Mouse (Mus musculus): ENCODE data around the gene Ssbp1. TPM values are rescaled to one million over a fixed set of nuclear protein-coding genes. Genes with fewer than 3 reads are reported as not detected.
A peak's percentile ranks its signal among the peaks of the same experiment; 100 is the strongest.

Ssbp1 gene
- total RNA-seq (2021), result 10 to 100 TPM; 47.4 to 48.1 TPM
- long read RNA-seq, experiment 1, full-length matches to known transcripts, result 126 of 223 reads
- long read RNA-seq, experiment 1, partial matches to known transcripts, result 83 of 223 reads
- long read RNA-seq, experiment 1, other reads (novel, unspliced or antisense), result 14 of 223 reads
- long read RNA-seq, experiment 2, full-length matches to known transcripts, result 47 of 88 reads
- long read RNA-seq, experiment 2, partial matches to known transcripts, result 40 of 88 reads
- long read RNA-seq, experiment 2, other reads (novel, unspliced or antisense), result 1 of 88 reads

- DNase-seq, result peak; percentile 92 to 93
Observed at GRCm38 (mm10) chr6:40470916-40471719, at the start of gene Ssbp1. Ssbp1 (plus strand) TSS chr6:40471352.

- no peak for DNase-seq
Observed at GRCm38 (mm10) chr6:40423013-40423412, 48.1 kb upstream of the Ssbp1 start.

GRCm38 (mm10) chr6:40423774-40424173 lies 47.4 kb upstream of the Ssbp1 start:
- DNase-seq, result peak; percentile 22 to 59

- no peak for DNase-seq
Observed at GRCm38 (mm10) chr6:40427441-40427840, 43.7 kb upstream of the Ssbp1 start.

- DNase-seq, result no peak
Observed at GRCm38 (mm10) chr6:40428696-40429095, 42.5 kb upstream of the Ssbp1 start.

- no peak for DNase-seq
Observed at GRCm38 (mm10) chr6:40429521-40429931, 41.6 kb upstream of the Ssbp1 start.

- no peak for DNase-seq
Observed at GRCm38 (mm10) chr6:40430251-40430650, 40.9 kb upstream of the Ssbp1 start.

- no peak for DNase-seq
Observed at GRCm38 (mm10) chr6:40430878-40431277, 40.3 kb upstream of the Ssbp1 start.

GRCm38 (mm10) chr6:40431356-40431755 lies 39.8 kb upstream of the Ssbp1 start:
- peak; percentile 7 to 12 for DNase-seq

GRCm38 (mm10) chr6:40431812-40432211 lies 39.3 kb upstream of the Ssbp1 start:
- DNase-seq, result no peak

GRCm38 (mm10) chr6:40432346-40433275 lies 38.5 kb upstream of the Ssbp1 start:
- no peak for DNase-seq

- DNase-seq, result no peak
Observed at GRCm38 (mm10) chr6:40434697-40435096, 36.5 kb upstream of the Ssbp1 start.

- peak; percentile 62 to 67 for DNase-seq
Observed at GRCm38 (mm10) chr6:40435151-40436046, 35.8 kb upstream of the Ssbp1 start.

- peak; percentile 93 to 96 for DNase-seq
Observed at GRCm38 (mm10) chr6:40436047-40436483, 35.1 kb upstream of the Ssbp1 start, which contains the start of gene E330009J07Rik. E330009J07Rik (minus strand) TSS chr6:40436135.

- no peak for DNase-seq
Observed at GRCm38 (mm10) chr6:40438936-40439335, 32.2 kb upstream of the Ssbp1 start, which contains the start of gene Wee2. Wee2 (plus strand) TSS chr6:40439088.

GRCm38 (mm10) chr6:40439731-40440130 lies 31.4 kb upstream of the Ssbp1 start:
- DNase-seq, result no peak

- DNase-seq, result no peak
Observed at GRCm38 (mm10) chr6:40441276-40441675, 29.9 kb upstream of the Ssbp1 start.

- no peak for DNase-seq
Observed at GRCm38 (mm10) chr6:40441755-40442154, 29.4 kb upstream of the Ssbp1 start.

GRCm38 (mm10) chr6:40443281-40443928 lies 27.7 kb upstream of the Ssbp1 start:
- DNase-seq, result no peak

- no peak for DNase-seq
Observed at GRCm38 (mm10) chr6:40448626-40449025, 22.5 kb upstream of the Ssbp1 start.

All from adrenal gland, postnatal 36 days (tissue).